Mouse (Mus musculus) splenic B cell, adult 2 months (primary cell): ENCODE data around the gene Actr5.

ENCODE experiments used
- DNase-seq: peaks from one replicate; pipeline ENCODE4 v3.0.0-alpha.2; 2011; ENCODE audit warnings: low read depth, low spot score
- H3K27me3 ChIP-seq: 2 replicates; pipeline ENCODE4 v1.6.1; 2012; ENCODE audit warnings: mild to moderate bottlenecking, low read length, moderate library complexity, mixed read lengths; ENCODE audit not compliant: control insufficient read depth, poor library complexity, insufficient read depth, severe bottlenecking
- H3K36me3 ChIP-seq: 2 replicates; pipeline ENCODE4 v1.6.1; 2012; ENCODE audit warnings: mild to moderate bottlenecking, low read length, moderate library complexity, mixed read lengths; ENCODE audit not compliant: control insufficient read depth, poor library complexity, insufficient read depth, severe bottlenecking

Actr5 gene

DNA sequence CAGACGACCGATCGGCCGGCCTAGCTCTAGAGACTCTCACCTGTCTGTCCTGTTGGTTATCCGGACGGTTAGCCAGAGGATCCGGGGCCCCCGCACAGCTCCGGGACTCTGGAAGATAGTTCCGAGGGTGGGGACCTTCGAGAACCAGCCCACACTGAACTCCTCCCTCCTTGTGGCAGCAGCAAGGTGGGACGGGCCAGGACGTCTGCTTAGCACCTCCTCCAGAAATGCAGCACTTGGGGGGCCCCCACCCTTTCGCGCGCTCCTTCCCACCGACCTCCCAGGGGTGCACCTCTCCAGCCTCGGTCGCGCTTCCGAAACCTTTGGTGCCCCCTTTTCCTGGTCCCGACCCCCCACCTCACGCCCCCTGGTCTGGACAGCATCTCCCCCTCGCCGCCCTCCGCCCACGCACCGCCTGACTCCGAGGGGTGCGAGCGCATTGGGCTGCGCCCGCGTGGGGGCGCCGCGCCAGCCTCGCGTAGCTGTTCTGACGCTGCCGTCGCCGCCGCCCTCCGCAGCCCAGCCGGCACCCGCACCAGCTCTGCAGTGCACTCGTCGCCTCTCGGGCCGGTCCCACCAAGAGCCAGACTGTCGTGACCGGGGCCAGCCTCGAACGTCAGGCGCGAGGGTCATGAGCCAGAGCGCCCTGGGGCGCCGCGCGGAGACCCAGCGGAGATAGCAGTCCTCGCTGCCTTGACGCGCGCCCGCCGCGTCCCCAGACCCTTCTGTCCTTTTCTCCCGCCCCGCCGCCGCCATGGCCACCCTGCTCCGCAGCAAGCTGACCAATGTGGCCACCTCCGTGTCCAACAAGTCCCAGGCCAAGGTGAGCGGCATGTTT lies 14.0 kb upstream of the Actr5 start, which contains the start of gene Slc32a1:
Slc32a1 (plus strand) TSS at position 280 of the 838 bp plus-strand sequence.
- DNase-seq: peak; percentile 36
- H3K27me3 ChIP-seq: no peaks in the 10 kb centered on the region; the same call in 1 of the 2 replicates
- no peaks in the 10 kb centered on the region for H3K36me3 ChIP-seq

DNA sequence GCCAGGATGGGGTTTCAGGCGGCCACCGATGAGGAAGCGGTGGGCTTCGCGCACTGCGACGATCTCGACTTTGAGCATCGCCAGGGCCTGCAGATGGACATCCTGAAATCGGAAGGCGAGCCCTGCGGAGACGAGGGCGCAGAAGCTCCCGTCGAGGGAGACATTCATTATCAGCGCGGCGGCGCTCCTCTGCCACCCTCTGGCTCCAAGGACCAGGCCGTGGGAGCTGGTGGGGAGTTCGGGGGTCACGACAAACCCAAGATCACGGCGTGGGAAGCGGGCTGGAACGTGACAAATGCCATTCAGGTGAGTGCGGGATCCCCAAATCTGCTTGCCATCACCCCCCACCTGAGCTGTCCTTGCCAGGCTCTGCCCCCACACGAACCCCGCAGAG lies 13.4 kb upstream of the Actr5 start:
- H3K27me3 ChIP-seq: no peaks in the 10 kb centered on the region; the same call in 1 of the 2 replicates
- DNase-seq: no peak
- no peaks in the 10 kb centered on the region for H3K36me3 ChIP-seq

DNA sequence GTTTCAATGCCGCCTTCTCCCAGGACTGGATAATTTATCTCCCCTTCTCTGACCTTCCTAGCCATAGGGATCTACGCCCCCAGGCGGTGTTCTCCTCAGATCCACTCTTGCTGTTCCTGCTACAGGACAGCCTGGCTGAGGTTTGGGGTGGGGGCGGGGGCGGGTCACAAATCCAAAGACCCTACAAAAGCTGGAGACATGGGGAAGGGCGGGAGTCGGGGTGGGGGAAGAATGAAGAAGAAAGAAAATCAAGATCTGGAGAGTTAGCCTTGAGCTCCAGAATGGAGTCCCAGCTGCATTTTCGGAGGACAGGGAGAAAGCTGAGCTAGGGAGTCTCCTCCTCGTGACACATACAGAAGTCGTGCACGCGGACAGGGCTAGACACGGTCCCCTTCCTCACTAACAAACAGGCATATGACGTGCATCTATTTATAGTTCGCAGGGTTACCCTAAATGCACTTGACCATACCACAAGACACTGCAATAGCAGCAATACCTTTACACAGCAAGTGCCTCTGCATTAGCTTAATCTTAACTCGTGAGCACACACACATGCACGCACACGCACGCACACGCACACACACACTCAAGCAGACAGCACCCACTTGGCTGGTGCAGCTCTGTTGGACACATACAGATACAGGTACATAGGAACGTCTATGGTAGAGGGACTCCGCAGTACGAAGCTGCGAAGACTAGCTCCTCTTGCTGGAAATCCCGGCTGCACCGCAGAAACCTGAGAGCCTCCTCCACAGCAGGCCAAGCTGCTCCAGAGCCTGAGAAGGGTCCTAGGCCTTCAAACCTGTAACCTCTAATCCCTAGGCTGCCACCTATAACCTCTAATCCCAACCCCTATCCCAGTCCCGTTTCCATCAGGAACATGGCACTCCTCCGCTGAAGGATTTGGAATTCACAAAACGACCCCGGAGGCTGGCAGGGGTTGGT lies 12.7 kb upstream of the Actr5 start:
- peak; percentile 40 for DNase-seq
- no peaks in the 10 kb centered on the region; the same call in 1 of the 2 replicates for H3K27me3 ChIP-seq
- H3K36me3 ChIP-seq: no peaks in the 10 kb centered on the region

DNA sequence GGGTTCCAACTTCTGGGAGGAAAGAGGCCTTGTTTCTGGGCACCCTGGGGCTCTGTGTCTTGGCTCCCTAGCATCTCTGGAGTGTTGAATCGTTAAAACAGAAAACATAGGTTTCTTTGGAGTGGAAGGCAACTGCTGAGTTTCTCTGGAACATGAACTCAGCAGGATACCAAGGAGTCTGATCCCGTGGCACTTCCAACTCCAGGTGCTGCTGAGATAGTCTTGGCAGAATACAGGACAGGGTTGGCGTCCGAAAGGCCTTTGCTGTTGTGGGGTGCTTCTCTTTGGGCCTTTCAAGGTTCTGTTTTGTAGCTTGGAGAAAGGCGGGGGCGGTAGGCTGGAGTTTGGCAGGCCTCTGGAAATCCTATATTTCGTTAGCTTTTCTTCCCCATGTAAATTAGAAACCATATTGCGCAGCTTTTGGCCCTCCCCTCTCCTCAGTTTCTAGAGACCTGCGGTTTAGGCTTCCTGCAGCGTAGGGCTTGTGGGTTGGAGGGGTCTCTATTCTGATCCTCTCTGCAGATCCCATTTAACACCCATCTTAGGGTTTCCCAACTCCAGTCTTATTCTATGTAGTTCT lies 11.9 kb upstream of the Actr5 start:
- DNase-seq: peak; percentile 25
- Histone ChIP-seq H3K36me3 (no peaks in the 10 kb centered on the region), H3K27me3 (no peaks in the 10 kb centered on the region)

DNA sequence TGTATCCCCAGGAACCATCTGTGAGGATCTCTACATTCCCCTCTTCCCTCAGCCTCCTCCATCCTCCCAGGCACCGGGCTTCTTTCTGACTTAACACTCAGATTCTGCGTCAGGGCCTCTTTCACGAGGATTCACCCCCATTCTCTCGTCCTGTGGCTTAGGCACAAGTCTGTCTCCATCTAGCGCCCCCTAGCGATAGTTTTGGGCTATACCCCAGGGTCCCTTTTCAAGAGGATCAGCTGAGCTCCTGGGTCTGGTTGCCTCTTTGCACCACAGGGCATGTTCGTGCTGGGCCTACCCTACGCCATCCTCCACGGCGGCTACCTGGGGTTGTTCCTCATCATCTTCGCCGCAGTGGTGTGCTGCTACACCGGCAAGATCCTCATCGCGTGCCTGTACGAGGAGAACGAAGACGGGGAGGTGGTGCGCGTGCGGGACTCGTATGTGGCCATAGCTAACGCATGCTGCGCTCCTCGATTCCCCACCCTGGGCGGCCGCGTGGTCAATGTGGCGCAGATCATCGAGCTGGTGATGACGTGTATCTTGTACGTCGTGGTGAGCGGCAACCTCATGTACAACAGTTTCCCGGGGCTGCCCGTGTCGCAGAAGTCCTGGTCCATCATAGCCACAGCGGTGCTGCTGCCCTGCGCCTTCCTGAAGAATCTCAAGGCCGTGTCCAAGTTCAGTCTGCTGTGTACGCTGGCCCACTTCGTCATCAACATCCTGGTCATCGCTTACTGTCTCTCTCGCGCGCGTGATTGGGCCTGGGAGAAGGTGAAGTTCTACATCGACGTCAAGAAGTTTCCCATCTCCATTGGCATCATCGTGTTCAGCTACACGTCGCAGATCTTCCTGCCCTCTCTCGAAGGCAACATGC lies 10.9 kb upstream of the Actr5 start:
- peak; percentile 85 for DNase-seq
- Histone ChIP-seq H3K36me3 (no peaks in the 10 kb centered on the region), H3K27me3 (no peaks in the 10 kb centered on the region)

DNA sequence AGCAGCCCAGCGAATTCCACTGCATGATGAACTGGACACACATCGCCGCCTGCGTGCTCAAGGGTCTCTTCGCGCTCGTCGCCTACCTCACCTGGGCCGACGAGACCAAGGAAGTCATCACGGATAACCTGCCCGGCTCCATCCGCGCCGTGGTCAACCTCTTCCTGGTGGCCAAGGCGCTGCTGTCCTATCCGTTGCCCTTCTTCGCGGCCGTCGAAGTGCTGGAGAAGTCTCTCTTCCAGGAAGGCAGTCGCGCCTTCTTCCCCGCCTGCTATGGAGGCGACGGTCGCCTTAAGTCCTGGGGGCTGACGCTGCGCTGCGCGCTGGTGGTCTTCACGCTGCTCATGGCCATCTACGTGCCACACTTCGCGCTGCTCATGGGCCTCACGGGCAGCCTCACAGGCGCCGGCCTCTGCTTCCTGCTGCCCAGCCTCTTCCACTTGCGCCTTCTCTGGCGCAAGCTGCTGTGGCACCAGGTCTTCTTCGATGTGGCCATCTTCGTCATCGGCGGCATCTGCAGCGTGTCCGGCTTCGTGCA lies 10.2 kb upstream of the Actr5 start:
- no peaks in the 10 kb centered on the region for H3K27me3 ChIP-seq
- H3K36me3 ChIP-seq: no peaks in the 10 kb centered on the region
- peak; percentile 23 for DNase-seq

DNA sequence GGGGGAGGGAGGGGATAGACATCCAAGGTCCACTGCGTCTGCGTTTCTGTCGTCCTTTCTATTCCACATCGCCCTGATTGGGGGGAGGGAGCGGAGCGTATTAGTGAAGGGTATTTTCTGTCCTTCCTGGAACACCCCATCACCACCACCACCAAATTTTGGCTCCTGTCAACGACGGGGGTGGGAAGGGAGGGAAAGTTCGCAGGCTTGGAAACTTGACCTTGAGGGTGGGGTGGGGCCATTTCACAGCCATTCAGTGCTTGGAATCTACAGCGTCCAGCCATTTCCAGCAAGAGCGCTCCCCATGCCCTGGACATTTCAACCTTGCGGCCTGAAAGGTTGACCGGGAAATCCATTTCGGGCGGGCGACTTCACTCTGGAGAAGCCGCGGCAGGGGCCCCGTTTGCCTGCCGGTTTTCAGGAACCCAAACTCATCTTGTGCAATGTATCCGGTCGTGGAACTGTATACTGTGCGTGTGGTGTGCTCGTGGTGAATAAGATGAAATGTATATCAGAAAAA lies 9.5 kb upstream of the Actr5 start:
- H3K27me3 ChIP-seq: no peaks in the 10 kb centered on the region
- no peaks in the 10 kb centered on the region for H3K36me3 ChIP-seq
- DNase-seq: peak; percentile 7

DNA sequence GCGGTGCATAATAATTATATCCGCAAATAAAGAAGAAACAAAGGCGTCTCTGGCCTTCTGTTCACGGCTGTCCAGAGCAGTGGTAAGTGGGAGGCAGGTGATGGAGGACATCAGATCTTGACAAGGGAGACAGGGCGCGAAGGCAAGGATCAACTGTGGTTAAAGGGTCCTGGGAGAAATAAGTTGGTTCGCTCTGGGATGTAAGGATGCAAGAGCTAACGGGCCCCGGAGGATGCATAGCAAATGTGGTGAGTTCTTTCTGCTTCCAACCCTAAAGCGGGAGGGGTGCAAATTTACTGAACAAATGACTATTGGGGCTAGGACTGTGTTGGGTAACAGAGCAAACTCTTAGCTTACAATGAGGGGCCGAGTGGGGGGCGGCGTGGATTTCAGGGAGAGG lies 9.0 kb upstream of the Actr5 start:
- H3K36me3 ChIP-seq: no peaks in the 10 kb centered on the region
- no peaks in the 10 kb centered on the region for H3K27me3 ChIP-seq
- DNase-seq: peak; percentile 11

DNA sequence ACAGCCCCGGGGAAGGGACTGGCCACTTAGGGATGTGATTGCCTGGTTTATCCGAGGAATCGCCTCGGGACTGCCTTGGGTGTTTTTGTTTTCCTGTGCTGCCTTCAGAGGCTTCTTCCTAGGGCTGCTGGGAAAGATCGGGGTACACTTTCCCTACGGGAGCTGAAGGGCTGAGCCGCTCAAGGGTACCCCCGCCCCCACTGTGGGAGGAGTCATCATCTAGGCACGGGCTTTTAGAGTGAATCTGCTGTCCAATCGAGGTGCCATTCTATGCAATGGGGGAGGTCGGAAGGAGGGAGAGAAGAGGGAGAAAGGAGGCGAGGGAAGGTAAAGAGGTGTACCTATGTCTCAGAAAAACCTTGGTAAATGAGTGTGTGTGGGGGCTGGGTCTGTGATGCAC lies 8.4 kb upstream of the Actr5 start:
- peak; percentile 15 for DNase-seq
- no peaks in the 10 kb centered on the region for H3K27me3 ChIP-seq

DNA sequence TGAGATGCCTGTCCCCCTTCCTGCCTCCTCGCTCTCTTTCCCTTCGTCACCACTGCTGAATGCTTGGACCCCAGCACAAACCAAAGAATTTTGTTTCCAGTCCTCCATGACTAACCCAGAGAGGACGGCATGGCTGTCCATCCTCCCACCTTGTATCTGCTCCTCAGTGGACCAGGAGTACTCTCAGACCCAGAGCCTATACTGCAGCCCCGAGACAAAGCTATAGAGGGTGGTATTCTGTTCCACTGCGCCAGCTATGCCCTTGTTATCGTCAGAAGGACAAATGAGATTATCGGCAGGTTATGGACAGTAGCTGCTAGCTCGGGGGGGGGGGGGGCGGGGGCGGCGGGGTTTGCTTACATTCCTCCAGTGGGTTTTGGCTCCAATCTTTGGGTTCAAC lies 7.9 kb upstream of the Actr5 start:
- no peak for DNase-seq
- Histone ChIP-seq H3K36me3 (no peaks in the 10 kb centered on the region), H3K27me3 (no peaks in the 10 kb centered on the region)

More for the DNA sequence above, 8.4 kb upstream of the Actr5 start:
- H3K36me3 ChIP-seq: no peaks in the 10 kb centered on the region

DNA sequence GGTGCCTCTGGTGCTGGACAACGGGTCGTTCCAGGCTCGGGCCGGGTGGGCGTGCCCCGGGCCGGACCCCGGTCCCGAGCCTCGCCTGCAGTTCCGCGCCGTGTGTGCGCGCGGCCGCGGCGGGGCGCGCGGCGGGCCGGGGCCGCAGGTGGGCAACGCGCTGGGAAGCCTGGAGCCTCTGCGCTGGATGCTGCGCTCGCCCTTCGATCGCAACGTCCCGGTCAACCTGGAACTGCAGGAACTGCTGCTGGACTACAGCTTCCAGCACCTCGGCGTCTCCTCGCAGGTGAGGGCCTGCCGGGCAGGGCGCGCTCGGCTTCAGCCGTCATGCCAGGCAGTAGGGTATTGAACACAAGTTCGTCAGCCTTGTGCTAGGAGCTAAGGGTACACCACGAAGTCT lies 543 bp downstream of the Actr5 start:
- Histone ChIP-seq H3K36me3 (peaks cover 8% of the 10 kb centered on the region), H3K27me3 (no peaks in the 10 kb centered on the region)
- peak; percentile 22 for DNase-seq

DNA sequence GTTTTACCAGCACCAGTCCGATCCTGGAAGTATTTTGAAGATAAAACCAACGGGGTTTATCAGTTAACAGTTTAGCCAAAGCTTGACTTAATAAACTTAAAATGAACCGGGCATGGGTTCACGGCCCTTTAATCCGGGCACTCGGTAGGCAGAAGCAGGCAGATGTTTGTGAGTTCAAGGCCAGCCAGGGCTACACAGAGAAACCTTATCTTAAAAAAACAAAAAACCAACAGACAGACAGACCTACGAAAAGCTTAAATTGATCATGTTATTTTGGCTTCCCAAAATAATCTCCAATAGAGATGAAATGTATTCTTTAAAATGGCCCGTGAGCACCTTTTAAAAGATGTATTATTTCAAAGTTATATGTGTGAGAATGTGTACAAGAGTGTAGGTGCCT lies 1.0 kb downstream of the Actr5 start:
- H3K36me3 ChIP-seq: peaks cover 8% of the 10 kb centered on the region
- DNase-seq: no peak
- H3K27me3 ChIP-seq: no peaks in the 10 kb centered on the region

DNA sequence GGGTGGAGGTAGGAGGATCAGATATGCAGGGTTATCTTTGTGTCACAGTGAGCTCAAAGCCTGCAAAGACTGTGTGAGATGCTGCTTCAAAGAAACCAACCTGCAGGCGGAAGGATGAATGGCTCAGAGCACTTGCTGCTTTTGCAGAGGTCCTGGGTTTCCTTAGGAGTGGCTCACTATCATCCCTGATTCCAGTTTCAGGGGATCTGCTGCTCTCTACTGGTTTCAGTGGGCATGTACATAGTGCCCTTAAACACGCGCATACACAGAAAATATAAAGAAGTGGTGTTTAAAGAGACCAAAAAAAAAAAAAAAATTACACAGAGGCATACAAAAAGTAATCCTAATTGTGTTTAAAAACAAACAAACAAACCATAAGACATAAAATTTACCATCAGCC lies 4.2 kb downstream of the Actr5 start:
- Histone ChIP-seq H3K36me3 (peaks cover 18% of the 10 kb centered on the region), H3K27me3 (no peaks in the 10 kb centered on the region)
- DNase-seq: no peak
